Mouse (Mus musculus) liver, postnatal 0 days (tissue): Measurements from ENCODE around the gene Sar1b. TPM values are rescaled to one million over a fixed set of nuclear protein-coding genes. Genes with fewer than 3 reads are reported as not detected.

Source experiments
- ATAC-seq: fragments of 200-750 bp; cut with Nextera tagmentation; 2 replicates; pipeline ENCODE4 v1.8.0; 2017; ENCODE audit warnings: mild to moderate bottlenecking, moderate library complexity
- DNase-seq: peaks from one replicate; pipeline ENCODE4 v3.0.0-alpha.2; 2016
- H3K27ac ChIP-seq: fragments of 300-500 bp; sonication (generic); 2 replicates; pipeline ENCODE4 v1.5.1; 2014; ENCODE audit warnings: antibody characterized with exemption, moderate library complexity, mild to moderate bottlenecking, low read depth
- H3K27me3 ChIP-seq: fragments of 300-500 bp; sonication (generic); 2 replicates; pipeline ENCODE4 v1.6.1; 2014; ENCODE audit warnings: low read length, control low read depth, mixed read lengths; ENCODE audit not compliant: insufficient read depth
- H3K36me3 ChIP-seq: fragments of 300-500 bp; sonication (generic); replicated peaks from 2 replicates; pipeline ENCODE4 v1.6.1; 2014; ENCODE audit warnings: mild to moderate bottlenecking, control low read depth, low read length, moderate library complexity, mixed read lengths; ENCODE audit not compliant: insufficient read depth
- H3K4me1 ChIP-seq: fragments of 300-500 bp; sonication (generic); 2 replicates; pipeline ENCODE4 v1.6.1; 2014; ENCODE audit warnings: antibody characterized with exemption, mild to moderate bottlenecking, control low read depth; ENCODE audit not compliant: insufficient read depth
- H3K4me2 ChIP-seq: fragments of 300-500 bp; sonication (generic); 2 replicates; pipeline ENCODE4 v1.6.1; 2014; ENCODE audit warnings: low read depth, mild to moderate bottlenecking, low read length, moderate library complexity, mixed read lengths
- H3K4me3 ChIP-seq: fragments of 300-500 bp; sonication (generic); 2 replicates; pipeline ENCODE4 v1.5.1; 2014; ENCODE audit warnings: low read depth, low read length
- H3K9ac ChIP-seq: fragments of 300-500 bp; sonication (generic); replicated peaks from 2 replicates; pipeline ENCODE4 v1.6.1; 2014; ENCODE audit warnings: mild to moderate bottlenecking, moderate library complexity
- H3K9me3 ChIP-seq: fragments of 300-500 bp; sonication (generic); 2 replicates; pipeline ENCODE4 v1.6.1; 2016; ENCODE audit warnings: mild to moderate bottlenecking, control low read depth, low read length, mixed read lengths
- CTCF ChIP-seq: sonication (generic); IDR thresholded peaks from 2 replicates; pipeline ENCODE4 v1.5.1; 2016; ENCODE audit warnings: antibody characterized with exemption, low read depth
- EP300 ChIP-seq: IDR thresholded peaks from 2 replicates; pipeline ENCODE4 v1.6.1; 2016; ENCODE audit warnings: antibody characterized with exemption, low read depth, mild to moderate bottlenecking
- WGBS: fragments of 180-500 bp; shearing (Covaris S2); extraction: QIAGEN DNeasy Blood & Tissue Kit; methylation state at CpG from one replicate; pipeline ENCODE4 v1.1.7; 2014; ENCODE audit not compliant: insufficient replicate concordance; 5-methylcytosine and 5-hydroxymethylcytosine counted together
- polyA plus RNA-seq: library from polyadenylated mRNA; unstranded; fragments of >200 nt; fragmentation: Nextera tagmentation; extraction: Ambion mirVana; gene quantifications from 2 replicates; pipeline ENCODE4 v1.2.1, GENCODE M21; 2015

The Sar1b gene
- polyA plus RNA-seq, 1 experiment from 2014 or later: 204 TPM

- WGBS: 30% methylated on average over 11 of the region's 11 CpGs
- Histone ChIP-seq H3K9me3 (no peaks in the 10 kb centered on the region), H3K4me2 (no peak overlapping the region), H3K27ac (no peak overlapping the region), H3K27me3 (no peaks in the 10 kb centered on the region), H3K4me1 (peaks cover 19% of the 10 kb centered on the region), H3K9ac (no peak overlapping the region), H3K36me3 (peaks cover 18% of the 10 kb centered on the region), H3K4me3 (no peak overlapping the region)
- ATAC-seq (peak; percentile 35; the same call in 1 of the 2 replicates), DNase-seq (peak; percentile 89)
- no peak for TF ChIP-seq EP300
- peak; percentile 97 for TF ChIP-seq CTCF
Observed at GRCm38 (mm10) chr11:51820861-51821260, 57.4 kb downstream of the Sar1b start.

- WGBS: 53% methylated on average over 4 of the region's 4 CpGs
- no peak overlapping the region; the same call in 1 of the 2 replicates for H3K27ac ChIP-seq
- H3K27me3 ChIP-seq: no peaks in the 10 kb centered on the region
- H3K4me2 ChIP-seq: no peak overlapping the region
- peaks cover 19% of the 10 kb centered on the region for H3K4me1 ChIP-seq
- no peaks in the 10 kb centered on the region for H3K9me3 ChIP-seq
- peaks cover 17% of the 10 kb centered on the region for H3K36me3 ChIP-seq
- no peak overlapping the region for H3K9ac ChIP-seq
- ATAC-seq: no peak
- no peak overlapping the region for H3K4me3 ChIP-seq
- DNase-seq: no peak
- TF ChIP-seq EP300: peak; percentile 40; the same call in 1 of the 2 replicates
- TF ChIP-seq CTCF: no peak
Observed at GRCm38 (mm10) chr11:51822736-51823135, 59.2 kb downstream of the Sar1b start.

GRCm38 (mm10) chr11:51823271-51823670 is 59.8 kb downstream of the Sar1b start:
- ATAC-seq (no peak), DNase-seq (no peak)
- Histone ChIP-seq H3K4me1 (peaks cover 15% of the 10 kb centered on the region), H3K27ac (no peak overlapping the region), H3K36me3 (peaks cover 17% of the 10 kb centered on the region), H3K9ac (no peak overlapping the region), H3K4me2 (no peak overlapping the region), H3K4me3 (no peak overlapping the region), H3K9me3 (no peaks in the 10 kb centered on the region), H3K27me3 (no peaks in the 10 kb centered on the region)
- WGBS: 92% methylated on average over 11 of the region's 11 CpGs
- TF ChIP-seq CTCF (no peak), EP300 (no peak)

- H3K27me3 ChIP-seq: no peaks in the 10 kb centered on the region
- WGBS: 74% methylated on average over 3 of the region's 3 CpGs
- no peaks in the 10 kb centered on the region for H3K9me3 ChIP-seq
- DNase-seq: peak; percentile 77
- no peak for TF ChIP-seq CTCF
- TF ChIP-seq EP300: no peak
- H3K9ac ChIP-seq: no peak overlapping the region
- H3K4me1 ChIP-seq: peaks cover 15% of the 10 kb centered on the region
- H3K36me3 ChIP-seq: peaks cover 17% of the 10 kb centered on the region
- peak; percentile 34; the same call in 1 of the 2 replicates for ATAC-seq
- no peak overlapping the region for H3K4me3 ChIP-seq
- H3K27ac ChIP-seq: no peak overlapping the region
- no peak overlapping the region for H3K4me2 ChIP-seq
Observed at GRCm38 (mm10) chr11:51823963-51824753, 60.7 kb downstream of the Sar1b start.

GRCm38 (mm10) chr11:51824867-51825424 is 61.5 kb downstream of the Sar1b start:
- 90% methylated on average over 19 of the region's 19 CpGs for WGBS
- H3K9me3 ChIP-seq: no peaks in the 10 kb centered on the region

GRCm38 (mm10) chr11:51831962-51832909 is 68.7 kb downstream of the Sar1b start:
- peak overlapping the region; percentile 64 for H3K27ac ChIP-seq
- H3K4me2 ChIP-seq: peak overlapping the region; percentile 38
- H3K9ac ChIP-seq: no peak overlapping the region
- H3K4me1 ChIP-seq: peaks cover 25% of the 10 kb centered on the region
- ATAC-seq (peak; percentile 96), DNase-seq (peak; percentile 74)
- no peaks in the 10 kb centered on the region for H3K27me3 ChIP-seq
- no peak overlapping the region for H3K4me3 ChIP-seq
- 55% methylated on average over 4 of the region's 4 CpGs for WGBS
- peak; percentile 49; the same call in 1 of the 2 replicates for TF ChIP-seq EP300
- no peak for TF ChIP-seq CTCF
- H3K36me3 ChIP-seq: peaks cover 6% of the 10 kb centered on the region; the same call in 1 of the 2 replicates
- H3K9me3 ChIP-seq: no peaks in the 10 kb centered on the region

More at GRCm38 (mm10) chr11:51824867-51825424, 61.5 kb downstream of the Sar1b start:
- no peak for ATAC-seq
- DNase-seq: no peak
- Histone ChIP-seq H3K27ac (no peak overlapping the region), H3K9ac (no peak overlapping the region), H3K4me2 (no peak overlapping the region), H3K4me3 (no peak overlapping the region), H3K4me1 (peaks cover 15% of the 10 kb centered on the region), H3K27me3 (no peaks in the 10 kb centered on the region), H3K36me3 (peaks cover 15% of the 10 kb centered on the region)
- TF ChIP-seq CTCF: no peak
- TF ChIP-seq EP300: no peak
